Mouse (Mus musculus): ENCODE measurements around the gene Mrm3.

The Mrm3 gene

GRCm38 (mm10) chr11:76253145-76253917 is 9.8 kb downstream of the Mrm3 start:
- DNase-seq: peak; percentile 79

- no peak for DNase-seq
Observed at GRCm38 (mm10) chr11:76253918-76254264, 10.4 kb downstream of the Mrm3 start.

GRCm38 (mm10) chr11:76255431-76256001 is 12.0 kb downstream of the Mrm3 start:
- no peak for DNase-seq

- DNase-seq: no peak
Observed at GRCm38 (mm10) chr11:76256129-76256528, 12.6 kb downstream of the Mrm3 start.

- DNase-seq: no peak
Observed at GRCm38 (mm10) chr11:76257386-76257785, 13.9 kb downstream of the Mrm3 start.

- no peak for DNase-seq
Observed at GRCm38 (mm10) chr11:76258511-76258910, 15.0 kb downstream of the Mrm3 start.

GRCm38 (mm10) chr11:76260208-76261050 is 16.9 kb downstream of the Mrm3 start:
- no peak for DNase-seq

- DNase-seq: no peak
Observed at GRCm38 (mm10) chr11:76261224-76261623, 17.7 kb downstream of the Mrm3 start.

- no peak for DNase-seq
Observed at GRCm38 (mm10) chr11:76262611-76263351, 19.3 kb downstream of the Mrm3 start.

GRCm38 (mm10) chr11:76267550-76267949 is 24.0 kb downstream of the Mrm3 start:
- no peak for DNase-seq

- no peak for DNase-seq
Observed at GRCm38 (mm10) chr11:76268001-76268459, 24.5 kb downstream of the Mrm3 start.

- no peak for DNase-seq
Observed at GRCm38 (mm10) chr11:76268521-76269065, 25.1 kb downstream of the Mrm3 start.

- DNase-seq: no peak
Observed at GRCm38 (mm10) chr11:76272440-76272839, 28.9 kb downstream of the Mrm3 start.

- no peak for DNase-seq
Observed at GRCm38 (mm10) chr11:76278960-76279852, 35.7 kb downstream of the Mrm3 start.

- DNase-seq: no peak
Observed at GRCm38 (mm10) chr11:76279971-76280370, 36.5 kb downstream of the Mrm3 start.

GRCm38 (mm10) chr11:76283841-76284240 is 40.3 kb downstream of the Mrm3 start:
- no peak for DNase-seq

GRCm38 (mm10) chr11:76285431-76286075 is 42.0 kb downstream of the Mrm3 start:
- no peak for DNase-seq

GRCm38 (mm10) chr11:76286534-76287126 is 43.1 kb downstream of the Mrm3 start:
- no peak for DNase-seq

- DNase-seq: no peak
Observed at GRCm38 (mm10) chr11:76287301-76287700, 43.8 kb downstream of the Mrm3 start.

GRCm38 (mm10) chr11:76288645-76289044 is 45.1 kb downstream of the Mrm3 start:
- DNase-seq: no peak

- DNase-seq: no peak
Observed at GRCm38 (mm10) chr11:76290367-76290766, 46.9 kb downstream of the Mrm3 start.

Data from liver (tissue).